Mouse (Mus musculus): ENCODE results near the gene Atp5d.
"Not testable (repeated sequence)": the region's sequence is repeated elsewhere in the genome, so short reads cannot be mapped to it uniquely, and the experiment has no call there.

Atp5d gene

GRCm38 (mm10) chr10:80165392-80166128 lies 27.1 kb downstream of the Atp5d start, which contains the start of gene Cirbp:
Gene Cirbp (plus strand): TSS chr10:80165985.
- DNase-seq (ENCODE audit: low read depth, low spot score): peak; percentile 20

- not testable (repeated sequence) for DNase-seq (ENCODE audit: low read depth, low spot score)
Observed at GRCm38 (mm10) chr10:80166136-80166535, 27.7 kb downstream of the Atp5d start.

GRCm38 (mm10) chr10:80167460-80168037 lies 29.1 kb downstream of the Atp5d start:
- peak; percentile 99 for DNase-seq (ENCODE audit: low read depth, low spot score)

- DNase-seq (ENCODE audit: low read depth, low spot score): peak; percentile 92
Observed at GRCm38 (mm10) chr10:80168038-80168661, 29.7 kb downstream of the Atp5d start.

- no peak for DNase-seq (ENCODE audit: low read depth, low spot score)
Observed at GRCm38 (mm10) chr10:80169070-80169469, 30.6 kb downstream of the Atp5d start.

GRCm38 (mm10) chr10:80169651-80170050 lies 31.2 kb downstream of the Atp5d start:
- DNase-seq (ENCODE audit: low read depth, low spot score): peak; percentile 12

GRCm38 (mm10) chr10:80170052-80170451 lies 31.6 kb downstream of the Atp5d start:
- DNase-seq (ENCODE audit: low read depth, low spot score): peak; percentile 13

- DNase-seq (ENCODE audit: low read depth, low spot score): no peak
Observed at GRCm38 (mm10) chr10:80170601-80171021, 32.2 kb downstream of the Atp5d start.

- peak; percentile 10 for DNase-seq (ENCODE audit: low read depth, low spot score)
Observed at GRCm38 (mm10) chr10:80171252-80171651, 32.8 kb downstream of the Atp5d start.

GRCm38 (mm10) chr10:80171760-80172526 lies 33.5 kb downstream of the Atp5d start:
- DNase-seq (ENCODE audit: low read depth, low spot score): peak; percentile 22

- DNase-seq (ENCODE audit: low read depth, low spot score): peak; percentile 95
Observed at GRCm38 (mm10) chr10:80172527-80173292, 34.3 kb downstream of the Atp5d start, which contains the start of gene 1600002K03Rik. Gene 1600002K03Rik (plus strand): TSS chr10:80172944.

GRCm38 (mm10) chr10:80173358-80173757 lies 34.9 kb downstream of the Atp5d start:
- no peak for DNase-seq (ENCODE audit: low read depth, low spot score)

GRCm38 (mm10) chr10:80173955-80174640 lies 35.7 kb downstream of the Atp5d start:
- no peak for DNase-seq (ENCODE audit: low read depth, low spot score)

GRCm38 (mm10) chr10:80174705-80175104 lies 36.3 kb downstream of the Atp5d start:
- peak; percentile 75 for DNase-seq (ENCODE audit: low read depth, low spot score)

GRCm38 (mm10) chr10:80175536-80176269 lies 37.3 kb downstream of the Atp5d start:
- DNase-seq (ENCODE audit: low read depth, low spot score): peak; percentile 78

GRCm38 (mm10) chr10:80176270-80176834 lies 37.9 kb downstream of the Atp5d start:
- DNase-seq (ENCODE audit: low read depth, low spot score): no peak

GRCm38 (mm10) chr10:80177441-80178279 lies 39.2 kb downstream of the Atp5d start:
- no peak for DNase-seq (ENCODE audit: low read depth, low spot score)
